Mouse (Mus musculus): ENCODE measurements around the gene Gm49630.
"Not testable (repeated sequence)": the region's sequence is repeated elsewhere in the genome, so short reads cannot be mapped to it uniquely, and the experiment has no call there.

DNA sequence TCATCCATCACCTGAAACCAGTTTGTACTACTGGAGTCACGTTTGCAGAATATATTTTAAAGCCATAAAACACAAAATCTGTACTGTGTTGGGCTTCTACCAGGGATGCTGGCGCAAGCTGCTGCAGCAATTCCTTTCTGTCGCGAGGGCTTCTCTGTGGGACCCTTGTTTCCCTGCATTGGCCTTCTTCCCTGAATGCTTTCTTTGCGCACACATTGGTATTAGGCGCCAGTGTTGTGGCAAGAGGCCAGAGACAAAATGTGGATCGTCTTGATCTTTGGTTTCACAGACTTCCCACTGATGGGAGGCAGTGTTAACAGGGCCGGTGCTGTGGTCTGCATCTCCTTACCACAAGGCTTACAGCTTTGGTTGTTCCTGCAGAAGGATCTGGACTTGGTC, 17.2 kb upstream of the Gm49630 start:
- not testable (repeated sequence) for TF ChIP-seq CTCF (conservative IDR thresholded peaks at IDR 0.05; ENCODE audit: insufficient read depth, insufficient read length, low read depth, low read length); POLR2A (IDR thresholded peaks at IDR 0.05; ENCODE audit: low read depth, low read length)
